Mouse (Mus musculus) kidney, embryonic 14.5 days (tissue): ENCODE data around the gene Alpi. TPM values are rescaled to one million over a fixed set of nuclear protein-coding genes. Genes with fewer than 3 reads are reported as not detected.

Experiments used
- ATAC-seq: fragments of 200-750 bp; cut with Nextera tagmentation; 2 replicates; pipeline ENCODE4 v1.8.0; 2017; ENCODE audit warnings: moderate number of reproducible peaks, mild to moderate bottlenecking, moderate TSS enrichment, moderate library complexity; ENCODE audit not compliant: low FRiP score, low TSS enrichment
- H3K27ac ChIP-seq: fragments of 300-500 bp; sonication (generic); 2 replicates; pipeline ENCODE4 v1.5.1; 2014; ENCODE audit warnings: low read depth, mild to moderate bottlenecking, low read length, moderate library complexity, mixed read lengths
- H3K27me3 ChIP-seq: fragments of 300-500 bp; sonication (generic); 2 replicates; pipeline ENCODE4 v1.6.1; 2014; ENCODE audit warnings: mild to moderate bottlenecking, low read length; ENCODE audit not compliant: control insufficient read depth, insufficient read depth
- H3K36me3 ChIP-seq: fragments of 300-500 bp; sonication (generic); 2 replicates; pipeline ENCODE4 v1.6.1; 2014; ENCODE audit warnings: low read length, mixed read lengths; ENCODE audit not compliant: control insufficient read depth, insufficient read depth
- H3K4me1 ChIP-seq: fragments of 300-500 bp; sonication (generic); 2 replicates; pipeline ENCODE4 v1.6.1; 2014; ENCODE audit warnings: low read length, mixed read lengths; ENCODE audit not compliant: control insufficient read depth, insufficient read depth
- H3K4me2 ChIP-seq: fragments of 300-500 bp; sonication (generic); replicated peaks from 2 replicates; pipeline ENCODE4 v1.6.1; 2014; ENCODE audit warnings: low read depth, mild to moderate bottlenecking, low read length
- H3K4me3 ChIP-seq: fragments of 300-500 bp; sonication (generic); 2 replicates; pipeline ENCODE4 v1.5.1; 2014; ENCODE audit warnings: mild to moderate bottlenecking, low read length
- H3K9ac ChIP-seq: fragments of 300-500 bp; sonication (generic); 2 replicates; pipeline ENCODE4 v1.6.1; 2014; ENCODE audit warnings: low read depth, mild to moderate bottlenecking, low read length, moderate library complexity
- H3K9me3 ChIP-seq: fragments of 300-500 bp; sonication (generic); 2 replicates; pipeline ENCODE4 v1.6.1; 2016; ENCODE audit warnings: low read length; ENCODE audit not compliant: control insufficient read depth
- WGBS: fragments of 180-500 bp; shearing (Covaris S2); extraction: QIAGEN DNeasy Blood & Tissue Kit; methylation state at CpG from one replicate; pipeline ENCODE4 v1.1.7; 2014; 5-methylcytosine and 5-hydroxymethylcytosine counted together
- polyA plus RNA-seq: library from polyadenylated mRNA; unstranded; fragments of >200 nt; fragmentation: Nextera tagmentation; extraction: Ambion mirVana; gene quantifications from 2 replicates; pipeline ENCODE4 v1.2.1, GENCODE M21; 2014

Gene Alpi
- polyA plus RNA-seq, 1 experiment from 2014 or later: not detected

GRCm38 (mm10) chr1:87111719-87112354 is 10.4 kb upstream of the Alpi start:
- Histone ChIP-seq H3K4me2 (no peak overlapping the region), H3K9me3 (no peaks in the 10 kb centered on the region), H3K9ac (no peak overlapping the region), H3K27ac (no peak overlapping the region), H3K27me3 (no peaks in the 10 kb centered on the region), H3K4me1 (no peaks in the 10 kb centered on the region), H3K4me3 (no peak overlapping the region), H3K36me3 (no peaks in the 10 kb centered on the region)
- ATAC-seq: no peak
- WGBS: 45% methylated on average over 9 of the region's 9 CpGs

- Histone ChIP-seq H3K27me3 (no peaks in the 10 kb centered on the region), H3K4me2 (no peak overlapping the region), H3K4me1 (no peaks in the 10 kb centered on the region), H3K9me3 (no peaks in the 10 kb centered on the region), H3K4me3 (no peak overlapping the region), H3K9ac (no peak overlapping the region), H3K36me3 (no peaks in the 10 kb centered on the region), H3K27ac (no peak overlapping the region)
- 90% methylated on average over 4 of the region's 4 CpGs for WGBS
- ATAC-seq: no peak
Observed at GRCm38 (mm10) chr1:87108564-87108963, 7.2 kb upstream of the Alpi start.

- H3K9ac ChIP-seq: no peak overlapping the region
- H3K4me3 ChIP-seq: no peak overlapping the region
- ATAC-seq: no peak
- H3K4me1 ChIP-seq: no peaks in the 10 kb centered on the region
- no peaks in the 10 kb centered on the region for H3K36me3 ChIP-seq
- H3K27ac ChIP-seq: no peak overlapping the region
- WGBS: 76% methylated on average over 8 of the region's 8 CpGs
- H3K27me3 ChIP-seq: no peaks in the 10 kb centered on the region
- H3K9me3 ChIP-seq: no peaks in the 10 kb centered on the region
- H3K4me2 ChIP-seq: no peak overlapping the region
Observed at GRCm38 (mm10) chr1:87106536-87106935, 5.1 kb upstream of the Alpi start.

- 72% methylated on average over 1 of the region's 1 CpGs for WGBS
- no peak for ATAC-seq
Observed at GRCm38 (mm10) chr1:87103936-87104335, 2.5 kb upstream of the Alpi start.

GRCm38 (mm10) chr1:87102114-87102513 is 708 bp upstream of the Alpi start:
- Histone ChIP-seq H3K4me3 (no peak overlapping the region), H3K27me3 (no peaks in the 10 kb centered on the region), H3K9ac (no peak overlapping the region), H3K4me1 (no peaks in the 10 kb centered on the region), H3K36me3 (no peaks in the 10 kb centered on the region), H3K9me3 (no peaks in the 10 kb centered on the region), H3K27ac (no peak overlapping the region), H3K4me2 (no peak overlapping the region)
- WGBS: 92% methylated on average over 3 of the region's 3 CpGs
- ATAC-seq: no peak

More at GRCm38 (mm10) chr1:87103936-87104335, 2.5 kb upstream of the Alpi start:
- H3K27me3 ChIP-seq: no peaks in the 10 kb centered on the region
- H3K9ac ChIP-seq: no peak overlapping the region
- H3K27ac ChIP-seq: no peak overlapping the region
- no peaks in the 10 kb centered on the region for H3K4me1 ChIP-seq
- no peak overlapping the region for H3K4me3 ChIP-seq
- no peaks in the 10 kb centered on the region for H3K36me3 ChIP-seq
- no peaks in the 10 kb centered on the region for H3K9me3 ChIP-seq
- no peak overlapping the region for H3K4me2 ChIP-seq

- no peaks in the 10 kb centered on the region for H3K9me3 ChIP-seq
- H3K4me1 ChIP-seq: no peaks in the 10 kb centered on the region
- peak; percentile 91 for ATAC-seq
- WGBS: 13% methylated on average over 30 of the region's 30 CpGs
- no peak overlapping the region for H3K27ac ChIP-seq
- H3K36me3 ChIP-seq: no peaks in the 10 kb centered on the region
- H3K4me2 ChIP-seq: peak overlapping the region; percentile 26; the same call in 1 of the 2 replicates
- H3K9ac ChIP-seq: no peak overlapping the region
- no peaks in the 10 kb centered on the region for H3K27me3 ChIP-seq
- H3K4me3 ChIP-seq: no peak overlapping the region
Observed at GRCm38 (mm10) chr1:87098358-87098975, 2.9 kb downstream of the Alpi start.

- 73% methylated on average over 8 of the region's 8 CpGs for WGBS
- no peak overlapping the region for H3K4me2 ChIP-seq
Observed at GRCm38 (mm10) chr1:87095642-87096041, 5.8 kb downstream of the Alpi start.

GRCm38 (mm10) chr1:87089828-87090227 is 11.6 kb downstream of the Alpi start, which contains the start of gene Alppl2:
Alppl2 (minus strand) TSS chr1:87089928.
- Histone ChIP-seq H3K4me3 (no peak within 1 kb of the TSS), H3K4me1 (no peaks in the 10 kb centered on the region), H3K9ac (no peak within 1 kb of the TSS), H3K4me2 (no peak within 1 kb of the TSS), H3K27me3 (no peaks in the 10 kb centered on the region), H3K36me3 (no peaks in the 10 kb centered on the region), H3K9me3 (no peaks in the 10 kb centered on the region), H3K27ac (no peak within 1 kb of the TSS)
- 77% methylated on average over 4 of the region's 4 CpGs for WGBS
- ATAC-seq: no peak

More at GRCm38 (mm10) chr1:87095642-87096041, 5.8 kb downstream of the Alpi start:
- H3K4me1 ChIP-seq: no peaks in the 10 kb centered on the region
- H3K9me3 ChIP-seq: no peaks in the 10 kb centered on the region
- no peaks in the 10 kb centered on the region for H3K27me3 ChIP-seq
- no peak overlapping the region for H3K27ac ChIP-seq
- H3K4me3 ChIP-seq: no peak overlapping the region
- ATAC-seq: no peak
- H3K9ac ChIP-seq: no peak overlapping the region
- H3K36me3 ChIP-seq: no peaks in the 10 kb centered on the region

- no peak for ATAC-seq
- Histone ChIP-seq H3K36me3 (no peaks in the 10 kb centered on the region), H3K4me1 (no peaks in the 10 kb centered on the region), H3K4me2 (no peak overlapping the region), H3K9ac (no peak overlapping the region), H3K9me3 (no peaks in the 10 kb centered on the region), H3K4me3 (no peak overlapping the region), H3K27ac (no peak overlapping the region), H3K27me3 (no peaks in the 10 kb centered on the region)
- WGBS: 91% methylated on average over 11 of the region's 11 CpGs
Observed at GRCm38 (mm10) chr1:87089251-87089650, 12.2 kb downstream of the Alpi start.
